Mouse (Mus musculus) limb, embryonic 15.5 days (tissue): Measurements from ENCODE around the gene Olfr1453. TPM values are rescaled to one million over a fixed set of nuclear protein-coding genes. Genes with fewer than 3 reads are reported as not detected.
"Not testable (repeated sequence)": the region's sequence is repeated elsewhere in the genome, so short reads cannot be mapped to it uniquely, and the experiment has no call there.

Experiments used
- ATAC-seq: fragments of 200-750 bp; cut with Nextera tagmentation; 2 replicates; pipeline ENCODE4 v1.8.0; 2017; ENCODE audit warnings: low read depth, moderate TSS enrichment; ENCODE audit not compliant: insufficient number of reproducible peaks, low FRiP score, low TSS enrichment
- H3K27ac ChIP-seq: fragments of 300-500 bp; sonication (generic); 2 replicates; pipeline ENCODE4 v1.5.1; 2015; ENCODE audit warnings: moderate library complexity, mild to moderate bottlenecking, inconsistent platforms
- H3K27me3 ChIP-seq: fragments of 300-500 bp; sonication (generic); 2 replicates; pipeline ENCODE4 v1.6.1; 2015; ENCODE audit warnings: inconsistent platforms
- H3K36me3 ChIP-seq: fragments of 300-500 bp; sonication (generic); 2 replicates; pipeline ENCODE4 v1.6.1; 2015; ENCODE audit warnings: inconsistent platforms
- H3K4me1 ChIP-seq: fragments of 300-500 bp; sonication (generic); 2 replicates; pipeline ENCODE4 v1.6.1; 2015; ENCODE audit warnings: inconsistent platforms
- H3K4me2 ChIP-seq: fragments of 300-500 bp; sonication (generic); 2 replicates; pipeline ENCODE4 v1.6.1; 2015; ENCODE audit warnings: mild to moderate bottlenecking, inconsistent platforms
- H3K4me3 ChIP-seq: fragments of 300-500 bp; sonication (generic); 2 replicates; pipeline ENCODE4 v1.5.1; 2015; ENCODE audit warnings: mild to moderate bottlenecking, inconsistent platforms
- H3K9ac ChIP-seq: fragments of 300-500 bp; sonication (generic); 2 replicates; pipeline ENCODE4 v1.6.1; 2015; ENCODE audit warnings: inconsistent platforms
- H3K9me3 ChIP-seq: fragments of 300-500 bp; sonication (generic); 2 replicates; pipeline ENCODE4 v1.6.1; 2016; ENCODE audit warnings: inconsistent platforms
- WGBS: fragments of 180-500 bp; shearing (Covaris S2); methylation state at CpG from one replicate; pipeline ENCODE4 v1.1.7; 2015; 5-methylcytosine and 5-hydroxymethylcytosine counted together
- polyA plus RNA-seq: library from polyadenylated mRNA; unstranded; fragments of >200 nt; fragmentation: Nextera tagmentation; extraction: Ambion mirVana; gene quantifications from 2 replicates; pipeline ENCODE4 v1.2.1, GENCODE M21; 2015

Gene Olfr1453
- not detected in 2 replicates for polyA plus RNA-seq

DNA sequence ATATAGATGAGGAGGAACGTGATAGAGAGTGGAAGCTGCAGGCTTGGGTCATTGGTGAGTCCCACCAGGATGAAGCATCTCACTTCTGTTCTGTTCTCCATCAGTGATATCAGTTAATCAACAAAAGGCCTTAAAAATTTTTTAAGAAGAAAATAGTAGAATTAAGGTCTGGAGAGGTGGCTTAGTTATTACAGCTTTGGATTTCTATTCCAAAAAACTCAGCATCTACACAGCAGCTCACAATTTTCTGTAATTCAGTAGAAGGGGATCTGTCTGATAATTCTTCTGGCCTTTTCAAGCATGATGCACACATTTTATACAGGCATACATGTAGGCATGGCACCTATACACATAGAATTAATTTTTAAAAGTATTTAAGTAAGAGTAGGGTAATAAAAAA is at the start of gene Olfr1453:
Gene Olfr1453, minus strand, starts transcription at position 101 of the 400 bp plus-strand sequence.
- no peaks in the 10 kb centered on the region for H3K36me3 ChIP-seq
- no peak within 1 kb of the TSS for H3K9ac ChIP-seq
- H3K27me3 ChIP-seq, result no peaks in the 10 kb centered on the region
- no peak within 1 kb of the TSS for H3K27ac ChIP-seq
- no peak within 1 kb of the TSS for H3K4me2 ChIP-seq
- 0 out of 2 replicates have a peak, but pooled peaks cover 2% of the 10 kb centered on the region for H3K9me3 ChIP-seq
- no peak for ATAC-seq
- H3K4me1 ChIP-seq, result no peaks in the 10 kb centered on the region
- whole genome bisulfite sequencing, result 50% methylated on average over 1 of the region's 1 CpGs
- H3K4me3 ChIP-seq, result no peak within 1 kb of the TSS

DNA sequence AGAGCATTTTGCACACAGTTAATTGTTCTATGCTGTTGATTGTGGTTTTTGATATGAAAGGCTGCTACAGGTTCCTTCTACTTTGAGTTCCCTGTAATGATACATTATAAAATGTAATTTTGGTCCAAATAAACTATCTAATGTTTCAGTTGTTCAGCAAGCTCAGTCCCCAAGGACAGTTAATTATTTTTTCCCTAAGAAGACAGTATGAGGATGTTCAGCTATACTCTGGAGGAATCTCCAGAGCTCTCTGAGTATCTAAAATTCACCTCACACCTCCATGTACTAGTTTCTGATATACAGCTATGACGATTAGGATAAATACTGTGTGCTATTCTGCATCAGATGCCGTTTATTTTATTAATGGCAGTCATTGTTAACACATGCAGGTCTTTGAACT is 32.2 kb upstream of the Olfr1453 start, which contains the start of gene Olfr1454:
Gene Olfr1454, plus strand, starts transcription at position 301 of the 400 bp plus-strand sequence.
- no peak within 1 kb of the TSS for H3K27ac ChIP-seq
- no peaks in the 10 kb centered on the region for H3K4me1 ChIP-seq
- no peak within 1 kb of the TSS for H3K9ac ChIP-seq
- 70% methylated on average over 2 of the region's 2 CpGs for WGBS
- no peaks in the 10 kb centered on the region for H3K36me3 ChIP-seq
- no peak within 1 kb of the TSS for H3K4me2 ChIP-seq
- no peaks in the 10 kb centered on the region for H3K27me3 ChIP-seq
- ATAC-seq, result no peak
- no peaks in the 10 kb centered on the region for H3K9me3 ChIP-seq
- H3K4me3 ChIP-seq, result no peak within 1 kb of the TSS

DNA sequence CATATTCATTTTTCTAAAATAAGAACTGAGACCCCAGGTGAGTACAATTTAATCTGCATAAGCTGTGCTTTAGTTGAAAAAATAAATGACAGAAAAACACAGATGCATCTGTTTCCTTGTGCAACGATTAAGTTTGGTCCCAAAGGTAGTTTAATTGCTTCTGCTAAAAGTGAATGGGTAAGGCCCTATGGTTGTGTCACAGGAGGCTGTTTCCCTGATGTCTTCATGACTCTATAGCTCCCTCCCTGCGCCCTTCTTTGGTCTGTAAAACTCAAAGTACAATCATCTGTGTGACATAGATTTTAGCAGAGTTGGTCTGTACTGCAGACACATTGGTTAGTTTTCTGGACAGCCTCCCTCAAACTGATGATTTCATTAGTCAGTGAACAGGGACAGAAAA is 33.4 kb downstream of the Olfr1453 start, which contains the start of gene Olfr1451:
Gene Olfr1451, plus strand, starts transcription at position 301 of the 400 bp plus-strand sequence.
- ATAC-seq, result no peak
- H3K4me2 ChIP-seq, result no peak within 1 kb of the TSS
- H3K27ac ChIP-seq, result no peak within 1 kb of the TSS
- H3K4me3 ChIP-seq, result no peak within 1 kb of the TSS
- no peaks in the 10 kb centered on the region for H3K36me3 ChIP-seq
- no peaks in the 10 kb centered on the region for H3K27me3 ChIP-seq
- H3K4me1 ChIP-seq, result no peaks in the 10 kb centered on the region
- 63% methylated on average over 2 of the region's 2 CpGs for WGBS
- H3K9ac ChIP-seq, result no peak within 1 kb of the TSS
- peaks cover 3% of the 10 kb centered on the region; the same call in 1 of the 2 replicates for H3K9me3 ChIP-seq

DNA sequence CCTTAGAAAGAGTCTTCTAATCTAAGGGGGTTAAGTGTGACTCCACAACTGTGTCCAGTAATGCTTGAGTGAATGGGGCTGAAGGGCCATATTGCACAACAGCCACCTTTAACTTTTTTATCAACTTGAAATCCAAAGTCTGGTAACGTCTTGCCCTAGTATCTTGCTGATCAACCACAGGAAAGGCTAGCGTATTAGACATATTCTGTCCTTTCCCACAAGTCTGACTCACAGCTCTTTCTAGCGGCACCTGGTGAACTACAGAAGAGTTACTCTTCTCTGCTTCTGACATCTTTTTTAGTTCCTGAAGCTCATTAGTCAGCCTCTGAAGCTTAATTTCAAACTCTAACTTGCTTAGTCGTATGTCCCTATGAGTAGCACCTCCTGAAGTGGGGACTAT is 35.8 kb downstream of the Olfr1453 start:
- not testable (repeated sequence) for H3K4me2 ChIP-seq, H3K27ac ChIP-seq, H3K9ac ChIP-seq, ATAC-seq, H3K4me3 ChIP-seq, H3K27me3 ChIP-seq, H3K4me1 ChIP-seq, H3K9me3 ChIP-seq, H3K36me3 ChIP-seq
- WGBS, result 91% methylated on average over 4 of the region's 4 CpGs

Other genes with a start within 250 kb of the Olfr1453 start
- 11.2 and 13.8 TPM in 2 replicates for gene Zfp91, start 232.2 kb downstream of the Olfr1453 start, polyA plus RNA-seq
- gene Lpxn, start 232.1 kb downstream of the Olfr1453 start, polyA plus RNA-seq, result 6.0 and 6.3 TPM in 2 replicates
- not detected in 2 replicates for gene Gm5244, start 181.6 kb downstream of the Olfr1453 start, polyA plus RNA-seq
- not detected in 2 replicates for gene Olfr1444, start 171.0 kb downstream of the Olfr1453 start, polyA plus RNA-seq
- not detected in 2 replicates for gene Olfr1445, start 144.5 kb downstream of the Olfr1453 start, polyA plus RNA-seq
- gene Olfr1446, start 134.8 kb downstream of the Olfr1453 start, polyA plus RNA-seq, result not detected in 2 replicates
- not detected in 2 replicates for gene Olfr1447, start 124.6 kb downstream of the Olfr1453 start, polyA plus RNA-seq
- not detected in 2 replicates for gene Olfr1448, start 103.9 kb downstream of the Olfr1453 start, polyA plus RNA-seq
- not detected in 2 replicates for gene Olfr1449, start 97.5 kb downstream of the Olfr1453 start, polyA plus RNA-seq
- gene Olfr1450, start 78.1 kb downstream of the Olfr1453 start, polyA plus RNA-seq, result not detected in 2 replicates
- gene Olfr1451, start 33.3 kb downstream of the Olfr1453 start, polyA plus RNA-seq, result not detected in 2 replicates
- gene Olfr1454, start 32.3 kb upstream of the Olfr1453 start, polyA plus RNA-seq, result not detected in 2 replicates
- gene Olfr1457, start 69.6 kb upstream of the Olfr1453 start, polyA plus RNA-seq, result not detected in 2 replicates
- not detected in 2 replicates for gene Olfr1458, start 78.4 kb upstream of the Olfr1453 start, polyA plus RNA-seq
- gene Olfr1459, start 121.2 kb upstream of the Olfr1453 start, polyA plus RNA-seq, result not detected in 2 replicates
- not detected in 2 replicates for gene Olfr1461, start 134.7 kb upstream of the Olfr1453 start, polyA plus RNA-seq
- not detected in 2 replicates for gene Olfr1462, start 157.4 kb upstream of the Olfr1453 start, polyA plus RNA-seq
- gene Olfr1463, start 203.0 kb upstream of the Olfr1453 start, polyA plus RNA-seq, result not detected in 2 replicates